ENCODE assay signal across 8 mouse cellular contexts in genomic region chr9:37207929-37208411, GRCm38 (mm10). TPM values are rescaled to one million over a fixed set of nuclear protein-coding genes. Genes with fewer than 3 reads are reported as not detected.
A peak's percentile ranks its signal among the peaks of the same experiment; 100 is the strongest.
DNase-seq lines count a peak whose midpoint lies in the region; ATAC-seq lines count a peak whose summit lies in the region.

TSS of gene Tmem218 (plus strand) at chr9:37208223.

- H3K9me3 ChIP-seq in hindbrain, embryonic 12.5 days (replicated peaks), result no peaks in the 10 kb centered on the region

- peaks cover 12% of the 10 kb centered on the region for H3K4me1 ChIP-seq in hindbrain, embryonic 12.5 days

- H3K36me3 ChIP-seq in hindbrain, embryonic 12.5 days, result no peaks in the 10 kb centered on the region

- peak; percentile 97 for DNase-seq in NIH3T3 (ENCODE audit: low read depth)
- peak; percentile 93 to 95 for DNase-seq in cerebellum, postnatal 10 days
- peak; percentile 93 to 95 for DNase-seq in frontal cortex, postnatal 10 days (ENCODE audit: low spot score in 2 of 2)
- peak; percentile 95 to 98 for DNase-seq in layer of hippocampus, postnatal 14 days (ENCODE audit: low spot score in 2 of 2)
- DNase-seq in lung, postnatal 14 days, result peak; percentile 89
- peak; percentile 99 for DNase-seq in retina, adult 2 months (ENCODE audit: low read depth, low spot score)
- DNase-seq in thymus, postnatal 36 days, result peak; percentile 83 to 90

- peak within 1 kb of the TSS; percentile 58 for H3K4me2 ChIP-seq in hindbrain, embryonic 12.5 days (replicated peaks)

- peak; percentile 100 for ATAC-seq in hindbrain, embryonic 12.5 days (ENCODE audit: low FRiP score)

- H3K27ac ChIP-seq in hindbrain, embryonic 12.5 days, result peak within 1 kb of the TSS; percentile 90

- H3K9ac ChIP-seq in hindbrain, embryonic 12.5 days, result peak within 1 kb of the TSS; percentile 69

- WGBS in hindbrain, embryonic 12.5 days, result under 1% methylated on average over 21 of the region's 21 CpGs

- H3K27me3 ChIP-seq in hindbrain, embryonic 12.5 days, result no peaks in the 10 kb centered on the region

- peak within 1 kb of the TSS; percentile 57 for H3K4me3 ChIP-seq in hindbrain, embryonic 12.5 days

RNA-seq across cellular contexts. Expression of gene Tmem218, which starts in this region (rescaled TPM):
- 12.7 and 14.1 TPM in 2 replicates for polyA plus RNA-seq in hindbrain, embryonic 12.5 days (2016; fragmentation: Nextera tagmentation; extraction: Ambion mirVana)
- 10 to 100 TPM in 1 of 2 experiments, 1 to 10 TPM in 1; 9.6 to 10.2 TPM for total RNA-seq in layer of hippocampus, postnatal 14 days (2021)

Comparison
In these comparisons a context has a peak if more than half of its experiments do, and no peak if none do; other contexts are left out.
1. Peak in every context shown above with its lines: DNase-seq, ATAC-seq, H3K4me3 ChIP-seq and H3K27ac ChIP-seq.